In genomic region chr15:84925495-84926018, GRCm38 (mm10) we compare ENCODE assay signal across 8 mouse cellular contexts. TPM values are rescaled to one million over a fixed set of nuclear protein-coding genes. Genes with fewer than 3 reads are reported as not detected.
A peak's percentile ranks its signal among the peaks of the same experiment; 100 is the strongest.
DNase-seq lines count a peak whose midpoint lies in the region; ATAC-seq and TF ChIP-seq lines count a peak whose summit lies in the region.

No protein-coding gene starts in this region.

- intact Hi-C loops in heart, adult 2 months (cut with DNase I): loop anchor here (2.0 to 5.0 kb wide), 2 partner anchors 71 to 168 kb away; no protein-coding TSS in a partner anchor
- intact Hi-C loops in left cerebral cortex, postnatal 25 days (cut with DNase I): loop anchor here (5.0 kb wide), 2 partner anchors 142 to 168 kb away; no protein-coding TSS in a partner anchor

- no peak for ATAC-seq in embryonic facial prominence, embryonic 15.5 days (ENCODE audit: insufficient number of reproducible peaks, low FRiP score, low TSS enrichment, low read depth)
- no peak for ATAC-seq in liver, embryonic 11.5 days (replicated peaks; ENCODE audit: low FRiP score)
- ATAC-seq in stomach, embryonic 15.5 days (ENCODE audit: insufficient read depth, low FRiP score, low read depth): no peak

- H3K27ac ChIP-seq in heart, adult 2 months: no peak overlapping the region
- no peak overlapping the region for H3K27ac ChIP-seq in embryonic facial prominence, embryonic 15.5 days (replicated peaks)
- H3K27ac ChIP-seq in liver, embryonic 11.5 days (ENCODE audit: low read depth, low read length): no peak overlapping the region
- H3K27ac ChIP-seq in stomach, embryonic 15.5 days: no peak overlapping the region

- H3K4me3 ChIP-seq in heart, adult 2 months: no peak overlapping the region
- 0 out of 2 replicates have a peak overlapping the region, but pooled peaks have one; percentile 96 for H3K4me3 ChIP-seq in embryonic facial prominence, embryonic 15.5 days (replicated peaks)
- peak overlapping the region; percentile 96 for H3K4me3 ChIP-seq in liver, embryonic 11.5 days (ENCODE audit: low read depth, low read length)
- H3K4me3 ChIP-seq in stomach, embryonic 15.5 days (replicated peaks): no peak overlapping the region

- H3K9ac ChIP-seq in heart, adult 2 months (ENCODE audit: low read depth, low read length): no peak overlapping the region
- H3K9ac ChIP-seq in embryonic facial prominence, embryonic 15.5 days: no peak overlapping the region
- H3K9ac ChIP-seq in liver, embryonic 11.5 days (ENCODE audit: low read depth, low read length): no peak overlapping the region
- no peak overlapping the region for H3K9ac ChIP-seq in stomach, embryonic 15.5 days

- TF ChIP-seq POLR2A in heart, adult 2 months (IDR thresholded peaks at IDR 0.05; ENCODE audit: insufficient read depth, low read depth, low read length): no peak

- no peak for TF ChIP-seq EP300 in heart, adult 2 months (IDR thresholded peaks at IDR 0.05; ENCODE audit: insufficient read depth, low read depth, low read length)

- peaks cover 7% of the 10 kb centered on the region for H3K4me1 ChIP-seq in heart, adult 2 months (ENCODE audit: control insufficient read depth, insufficient read depth, low read length)
- H3K4me1 ChIP-seq in embryonic facial prominence, embryonic 15.5 days: peaks cover 14% of the 10 kb centered on the region
- peaks cover 15% of the 10 kb centered on the region for H3K4me1 ChIP-seq in liver, embryonic 11.5 days (replicated peaks; ENCODE audit: control insufficient read depth, insufficient read depth, low read length)
- peaks cover 9% of the 10 kb centered on the region; the same call in 1 of the 2 replicates for H3K4me1 ChIP-seq in stomach, embryonic 15.5 days

- peak overlapping the region; percentile 59 for H3K4me2 ChIP-seq in embryonic facial prominence, embryonic 15.5 days (replicated peaks)
- peak overlapping the region; percentile 79 for H3K4me2 ChIP-seq in liver, embryonic 11.5 days
- peak overlapping the region; percentile 64 for H3K4me2 ChIP-seq in stomach, embryonic 15.5 days

- peaks cover 2% of the 10 kb centered on the region for H3K79me2 ChIP-seq in heart, adult 2 months (replicated peaks; ENCODE audit: control insufficient read depth, insufficient read depth, low read length)

- no peak for DNase-seq in heart, adult 2 months
- DNase-seq in heart, postnatal 4 days: no peak
- peak; percentile 42 for DNase-seq in CD4-positive helper T cell, adult 2 months (ENCODE audit: low read depth, low spot score)
- DNase-seq in liver, embryonic 11.5 days (ENCODE audit: low spot score): no peak
- no peak for DNase-seq in left cerebral cortex, postnatal 25 days (ENCODE audit: low spot score in 2 of 2)
- no peak for DNase-seq in layer of hippocampus, adult 9-10 months (ENCODE audit: low spot score)

- H3K9me3 ChIP-seq in embryonic facial prominence, embryonic 15.5 days (replicated peaks): no peaks in the 10 kb centered on the region
- H3K9me3 ChIP-seq in liver, embryonic 11.5 days (ENCODE audit: control insufficient read depth, low read length): no peaks in the 10 kb centered on the region
- no peaks in the 10 kb centered on the region for H3K9me3 ChIP-seq in stomach, embryonic 15.5 days

- WGBS in heart, adult 2 months: 60% methylated on average over 1 of the region's 1 CpGs
- WGBS in embryonic facial prominence, embryonic 15.5 days: 60% methylated on average over 1 of the region's 1 CpGs
- 79% methylated on average over 1 of the region's 1 CpGs for WGBS in liver, embryonic 11.5 days
- 50% methylated on average over 1 of the region's 1 CpGs for WGBS in stomach, embryonic 15.5 days

- TF ChIP-seq CTCF in heart, adult 2 months (IDR thresholded peaks at IDR 0.05): peak; percentile 28; the same call in 1 of the 2 replicates

- H3K27me3 ChIP-seq in heart, adult 2 months (ENCODE audit: control insufficient read depth, insufficient read depth, low read length): no peaks in the 10 kb centered on the region
- H3K27me3 ChIP-seq in embryonic facial prominence, embryonic 15.5 days: no peaks in the 10 kb centered on the region
- no peaks in the 10 kb centered on the region for H3K27me3 ChIP-seq in liver, embryonic 11.5 days (replicated peaks; ENCODE audit: control insufficient read depth, insufficient read depth, low read length)
- H3K27me3 ChIP-seq in stomach, embryonic 15.5 days (replicated peaks): no peaks in the 10 kb centered on the region

- H3K36me3 ChIP-seq in heart, adult 2 months (ENCODE audit: control insufficient read depth, insufficient read depth, low read length): peaks cover 11% of the 10 kb centered on the region
- H3K36me3 ChIP-seq in embryonic facial prominence, embryonic 15.5 days: peaks cover 31% of the 10 kb centered on the region
- H3K36me3 ChIP-seq in liver, embryonic 11.5 days (ENCODE audit: control insufficient read depth, insufficient read depth, low read length): peaks cover 25% of the 10 kb centered on the region
- H3K36me3 ChIP-seq in stomach, embryonic 15.5 days: peaks cover 24% of the 10 kb centered on the region

RNA-seq across cellular contexts. Expression of gene Nup50, which starts 2.3 kb away (rescaled TPM):
- 10 to 100 TPM; 15.5 to 16.6 TPM for total RNA-seq in heart, adult 2 months (2021)
- 3.8 and 5.5 TPM in 2 replicates for polyA plus RNA-seq in heart, adult 2 months (2012; rRNA removed)
- total RNA-seq in heart, postnatal 4 days (2021): 10 to 100 TPM; 27.7 to 27.8 TPM
- 30.6 and 32.1 TPM in 2 replicates for polyA plus RNA-seq in embryonic facial prominence, embryonic 15.5 days (2015; fragmentation: Nextera tagmentation; extraction: Ambion mirVana)
- 56.7 and 57.3 TPM in 2 replicates for polyA plus RNA-seq in liver, embryonic 11.5 days (2014; fragmentation: Nextera tagmentation; extraction: Ambion mirVana)
- 33.8 and 35.5 TPM in 2 replicates for polyA plus RNA-seq in stomach, embryonic 15.5 days (2015; fragmentation: Nextera tagmentation; extraction: Ambion mirVana)
- total RNA-seq in left cerebral cortex, postnatal 25 days (2021): 10 to 100 TPM; 32.5 to 34.5 TPM

RNA-seq across cellular contexts. Expression of gene Gm29666, which starts 5.7 kb away (rescaled TPM):
- under 1 TPM; 0.11 to 0.13 TPM for total RNA-seq in heart, adult 2 months (2021)
- polyA plus RNA-seq in heart, adult 2 months (2012; rRNA removed): 0.16 and 0.29 TPM in 2 replicates
- total RNA-seq in heart, postnatal 4 days (2021): under 1 TPM; 0.19 to 0.34 TPM
- 0.72 and 0.75 TPM in 2 replicates for polyA plus RNA-seq in embryonic facial prominence, embryonic 15.5 days (2015; fragmentation: Nextera tagmentation; extraction: Ambion mirVana)
- polyA plus RNA-seq in liver, embryonic 11.5 days (2014; fragmentation: Nextera tagmentation; extraction: Ambion mirVana): 1.2 and 1.8 TPM in 2 replicates
- 0.64 and 0.77 TPM in 2 replicates for polyA plus RNA-seq in stomach, embryonic 15.5 days (2015; fragmentation: Nextera tagmentation; extraction: Ambion mirVana)
- total RNA-seq in left cerebral cortex, postnatal 25 days (2021): 1 to 10 TPM; 1.1 to 1.2 TPM

Comparison
In these comparisons a context has a peak if more than half of its experiments do, and no peak if none do; other contexts are left out.
1. H3K4me3 ChIP-seq: peak in embryonic facial prominence, embryonic 15.5 days (single experiment) and liver, embryonic 11.5 days (single experiment); none in heart, adult 2 months (single experiment) and stomach, embryonic 15.5 days (single experiment).
2. Peak in every context shown above with its lines, with median percentiles within 50 percentile points of each other: H3K4me2 ChIP-seq.